ENCODE assay signal across 10 mouse cellular contexts in the genomic region with DNA sequence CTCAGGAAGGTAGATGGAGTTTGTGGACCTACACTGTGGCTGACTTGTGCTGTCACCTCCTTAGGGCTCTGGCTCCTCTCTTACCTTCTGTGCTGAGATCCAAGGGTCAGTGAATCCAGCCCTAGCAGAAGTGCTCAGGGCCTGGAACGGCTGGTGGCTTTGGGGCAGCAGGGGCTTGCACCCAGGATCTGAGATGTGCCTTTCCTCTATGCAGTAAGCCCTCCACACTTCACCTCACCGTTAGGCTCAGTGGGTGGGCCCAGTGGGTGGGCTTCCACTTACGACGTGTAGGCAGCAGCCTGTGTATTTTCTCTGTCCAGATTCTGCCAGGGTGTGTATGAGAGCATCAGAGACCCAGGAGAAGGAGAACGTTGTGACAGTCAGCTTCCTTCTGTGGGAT. TPM values are rescaled to one million over a fixed set of nuclear protein-coding genes. Genes with fewer than 3 reads are reported as not detected.
DNase-seq lines count a peak whose midpoint lies in the region; ATAC-seq and TF ChIP-seq lines count a peak whose summit lies in the region.
"Had no signal": no experiment of that assay in that cellular context is flagged by ENCODE, and none has a peak within 500 bp of the region (broad histone marks: within the 10 kb centered on the region; RNA-seq: fewer than 3 reads in every experiment).

No protein-coding gene starts in this region.

- H3K9me3 ChIP-seq in embryonic facial prominence, embryonic 10.5 days, result no peaks in the 10 kb centered on the region
- no peaks in the 10 kb centered on the region for H3K9me3 ChIP-seq in hindbrain, embryonic 13.5 days
- H3K9me3 ChIP-seq in midbrain, embryonic 10.5 days (replicated peaks), result no peaks in the 10 kb centered on the region
- H3K9me3 ChIP-seq: embryonic facial prominence, embryonic 15.5 days had no signal

- H3K27ac ChIP-seq in heart, adult 2 months, result peak overlapping the region; percentile 47; the same call in 1 of the 2 replicates
- peak overlapping the region; percentile 45 for H3K27ac ChIP-seq in embryonic facial prominence, embryonic 10.5 days (replicated peaks)
- H3K27ac ChIP-seq in hindbrain, embryonic 13.5 days, result peak overlapping the region; percentile 52; the same call in 1 of the 2 replicates
- H3K27ac ChIP-seq in midbrain, embryonic 10.5 days (replicated peaks), result peak overlapping the region; percentile 68
- H3K27ac ChIP-seq: macrophage had no signal

- intact Hi-C loops in heart, adult 2 months (cut with DNase I), result loop anchor here (1.0 to 5.0 kb wide), 3 partner anchors 20 to 81 kb away; partner anchors contain the start of genes Apopt1 and Bag5
- intact Hi-C loops in heart, postnatal 36 days (cut with DNase I), result loop anchor here (1.0 to 2.0 kb wide), 3 partner anchors 38 to 80 kb away; no protein-coding TSS in a partner anchor

- no peak for TF ChIP-seq CTCF in heart, adult 2 months (IDR thresholded peaks at IDR 0.05)

- ATAC-seq in hindbrain, embryonic 13.5 days (ENCODE audit: low FRiP score), result no peak; the same call in 1 of the 2 replicates

- no peak for TF ChIP-seq POLR2A in heart, adult 2 months (IDR thresholded peaks at IDR 0.05; ENCODE audit: insufficient read depth, low read depth, low read length)

- peaks cover 7% of the 10 kb centered on the region for H3K4me1 ChIP-seq in heart, adult 2 months (ENCODE audit: control insufficient read depth, insufficient read depth, low read length)
- peaks cover 13% of the 10 kb centered on the region for H3K4me1 ChIP-seq in embryonic facial prominence, embryonic 10.5 days
- peaks cover 13% of the 10 kb centered on the region; the same call in 1 of the 2 replicates for H3K4me1 ChIP-seq in hindbrain, embryonic 13.5 days (replicated peaks)
- H3K4me1 ChIP-seq in midbrain, embryonic 10.5 days, result peaks cover 15% of the 10 kb centered on the region

- no peak overlapping the region for H3K4me3 ChIP-seq in heart, adult 2 months
- H3K4me3 ChIP-seq in embryonic facial prominence, embryonic 10.5 days, result no peak overlapping the region
- no peak overlapping the region for H3K4me3 ChIP-seq in hindbrain, embryonic 13.5 days
- H3K4me3 ChIP-seq in midbrain, embryonic 10.5 days, result no peak overlapping the region

- no peak for TF ChIP-seq EP300 in heart, adult 2 months (IDR thresholded peaks at IDR 0.05; ENCODE audit: insufficient read depth, low read depth, low read length)

- no peaks in the 10 kb centered on the region for H3K79me2 ChIP-seq in heart, adult 2 months (replicated peaks; ENCODE audit: control insufficient read depth, insufficient read depth, low read length)

- WGBS in heart, adult 2 months, result 66% methylated on average over 5 of the region's 5 CpGs
- 69% methylated on average over 5 of the region's 5 CpGs for WGBS in embryonic facial prominence, embryonic 10.5 days
- WGBS in hindbrain, embryonic 13.5 days, result 59% methylated on average over 5 of the region's 5 CpGs
- WGBS in midbrain, embryonic 10.5 days, result 57% methylated on average over 5 of the region's 5 CpGs

- H3K27me3 ChIP-seq in heart, adult 2 months (ENCODE audit: control insufficient read depth, insufficient read depth, low read length), result no peaks in the 10 kb centered on the region
- H3K27me3 ChIP-seq in embryonic facial prominence, embryonic 10.5 days (replicated peaks; ENCODE audit: low read depth, poor library complexity, severe bottlenecking), result no peaks in the 10 kb centered on the region
- no peaks in the 10 kb centered on the region for H3K27me3 ChIP-seq in hindbrain, embryonic 13.5 days
- H3K27me3 ChIP-seq in midbrain, embryonic 10.5 days (ENCODE audit: low read depth, poor library complexity, severe bottlenecking), result peaks cover 9% of the 10 kb centered on the region; the same call in 1 of the 2 replicates
- H3K27me3 ChIP-seq: embryonic facial prominence, embryonic 15.5 days had no signal

- no peak overlapping the region for H3K9ac ChIP-seq in heart, adult 2 months (ENCODE audit: low read depth, low read length)
- peak overlapping the region; percentile 46; the same call in 1 of the 2 replicates for H3K9ac ChIP-seq in hindbrain, embryonic 13.5 days
- H3K9ac ChIP-seq: embryonic facial prominence, embryonic 15.5 days had no signal

- H3K4me2 ChIP-seq in hindbrain, embryonic 13.5 days, result peak overlapping the region; percentile 41; the same call in 1 of the 2 replicates

- DNase-seq in heart, adult 2 months, result no peak
- DNase-seq in heart, postnatal 36 days, result no peak
- no peak for DNase-seq in embryonic facial prominence, embryonic 10.5 days (ENCODE audit: low spot score)
- no peak for DNase-seq in midbrain, embryonic 10.5 days (ENCODE audit: low spot score)
- no peak for DNase-seq in frontal cortex, adult 2 months (ENCODE audit: extremely low spot score in 1 of 2, low spot score in 1 of 2)
- DNase-seq in urinary bladder, postnatal 25 days (ENCODE audit: low spot score), result no peak
- no peak for DNase-seq in right cerebral cortex, postnatal 10 days (ENCODE audit: low spot score in 2 of 2)

- H3K36me3 ChIP-seq in heart, adult 2 months (ENCODE audit: control insufficient read depth, insufficient read depth, low read length), result no peaks in the 10 kb centered on the region
- peaks cover 32% of the 10 kb centered on the region for H3K36me3 ChIP-seq in embryonic facial prominence, embryonic 10.5 days (replicated peaks)
- peaks cover 24% of the 10 kb centered on the region for H3K36me3 ChIP-seq in hindbrain, embryonic 13.5 days
- H3K36me3 ChIP-seq in midbrain, embryonic 10.5 days, result peaks cover 36% of the 10 kb centered on the region

RNA-seq across cellular contexts. Expression of gene Apopt1, which starts 19.9 kb away (rescaled TPM):
- 10 to 100 TPM; 32.0 to 36.3 TPM for total RNA-seq in heart, adult 2 months (2021)
- 31.4 and 31.7 TPM in 2 replicates for polyA plus RNA-seq in heart, adult 2 months (2012; rRNA removed)
- 10 to 100 TPM; 38.4 to 40.6 TPM for total RNA-seq in heart, postnatal 36 days (2021)
- 56.2 and 56.4 TPM in 2 replicates for polyA plus RNA-seq in embryonic facial prominence, embryonic 10.5 days (2016; fragmentation: Nextera tagmentation; extraction: Ambion mirVana)
- polyA plus RNA-seq in hindbrain, embryonic 13.5 days (2015; fragmentation: Nextera tagmentation; extraction: Ambion mirVana), result 55.1 and 62.1 TPM in 2 replicates
- polyA plus RNA-seq in midbrain, embryonic 10.5 days (2016; fragmentation: Nextera tagmentation; extraction: Ambion mirVana), result 59.8 and 59.9 TPM in 2 replicates
- polyA plus RNA-seq in frontal cortex, adult 2 months (2012; rRNA removed), result 50.6 and 53.8 TPM in 2 replicates

RNA-seq across cellular contexts. Expression of gene Bag5, which starts 19.9 kb away (rescaled TPM):
- 10 to 100 TPM; 18.8 to 22.8 TPM for total RNA-seq in heart, adult 2 months (2021)
- 9.8 and 15.9 TPM in 2 replicates for polyA plus RNA-seq in heart, adult 2 months (2012; rRNA removed)
- total RNA-seq in heart, postnatal 36 days (2021), result 10 to 100 TPM; 19.5 to 20.4 TPM
- polyA plus RNA-seq in embryonic facial prominence, embryonic 10.5 days (2016; fragmentation: Nextera tagmentation; extraction: Ambion mirVana), result 50.2 and 58.0 TPM in 2 replicates
- polyA plus RNA-seq in hindbrain, embryonic 13.5 days (2015; fragmentation: Nextera tagmentation; extraction: Ambion mirVana), result 65.3 and 67.9 TPM in 2 replicates
- 57.2 and 62.0 TPM in 2 replicates for polyA plus RNA-seq in midbrain, embryonic 10.5 days (2016; fragmentation: Nextera tagmentation; extraction: Ambion mirVana)
- polyA plus RNA-seq in frontal cortex, adult 2 months (2012; rRNA removed), result 54.7 and 55.0 TPM in 2 replicates

RNA-seq across cellular contexts. Expression of gene Klc1, which starts 25.7 kb away (rescaled TPM):
- 10 to 100 TPM; 83.8 to 83.9 TPM for total RNA-seq in heart, adult 2 months (2021)
- polyA plus RNA-seq in heart, adult 2 months (2012; rRNA removed), result 80.8 and 105 TPM in 2 replicates
- 10 to 100 TPM; 84.4 to 94.2 TPM for total RNA-seq in heart, postnatal 36 days (2021)
- polyA plus RNA-seq in embryonic facial prominence, embryonic 10.5 days (2016; fragmentation: Nextera tagmentation; extraction: Ambion mirVana), result 130 and 131 TPM in 2 replicates
- polyA plus RNA-seq in hindbrain, embryonic 13.5 days (2015; fragmentation: Nextera tagmentation; extraction: Ambion mirVana), result 571 and 589 TPM in 2 replicates
- polyA plus RNA-seq in midbrain, embryonic 10.5 days (2016; fragmentation: Nextera tagmentation; extraction: Ambion mirVana), result 189 and 265 TPM in 2 replicates
- polyA plus RNA-seq in frontal cortex, adult 2 months (2012; rRNA removed), result 916 and 954 TPM in 2 replicates

RNA-seq across cellular contexts. Expression of gene Trmt61a, which starts 55.0 kb away (rescaled TPM):
- 1 to 10 TPM; 4.5 to 5.4 TPM for total RNA-seq in heart, adult 2 months (2021)
- 7.6 and 11.8 TPM in 2 replicates for polyA plus RNA-seq in heart, adult 2 months (2012; rRNA removed)
- total RNA-seq in heart, postnatal 36 days (2021), result 1 to 10 TPM; 3.8 to 6.6 TPM
- polyA plus RNA-seq in embryonic facial prominence, embryonic 10.5 days (2016; fragmentation: Nextera tagmentation; extraction: Ambion mirVana), result 17.7 and 19.6 TPM in 2 replicates
- 8.6 and 9.3 TPM in 2 replicates for polyA plus RNA-seq in hindbrain, embryonic 13.5 days (2015; fragmentation: Nextera tagmentation; extraction: Ambion mirVana)
- polyA plus RNA-seq in midbrain, embryonic 10.5 days (2016; fragmentation: Nextera tagmentation; extraction: Ambion mirVana), result 18.4 and 18.7 TPM in 2 replicates
- 21.0 and 21.9 TPM in 2 replicates for polyA plus RNA-seq in frontal cortex, adult 2 months (2012; rRNA removed)
